Mouse (Mus musculus) Patski (cell line): ENCODE measurements around the gene Cyp2t4. TPM values are rescaled to one million over a fixed set of nuclear protein-coding genes. Genes with fewer than 3 reads are reported as not detected.
A peak's percentile ranks its signal among the peaks of the same experiment; 100 is the strongest.

Source experiments
- ATAC-seq: fragments of 100-300 bp; one replicate; pipeline ENCODE4 v1.8.0; 2021
- CTCF ChIA-PET: fragments of 350-600 bp; sonication (Branson Sonifier 250); formaldehyde crosslinking; loops from one replicate; lab custom pipeline; 2022; ENCODE audit warnings: inconsistent platforms; lab: Charles Lee
- POLR2A ChIA-PET: fragments of 350-600 bp; sonication (Branson Sonifier 250); formaldehyde crosslinking; loops from one replicate; lab custom pipeline; 2022; ENCODE audit warnings: antibody characterized with exemption, inconsistent platforms; lab: Charles Lee
- DNase-seq: peaks from one replicate; pipeline ENCODE4 v3.0.0-alpha.2; 2011; ENCODE audit warnings: low read depth, low spot score
- H3K27me3 ChIP-seq: fragments of 371-371 bp; one replicate; pipeline ENCODE4 v1.5.1; 2021
- CTCF ChIP-seq: fragments of 100-300 bp; IDR thresholded peaks from one replicate; pipeline ENCODE4 v1.5.1; 2021
- in situ Hi-C: fragments of 300-500 bp; cut with MboI; formaldehyde crosslinking; loops from 3 replicates; pipeline ENCODE4 v1.11.1; 2018; ENCODE audit warnings: low pct_unique_long_range_greater_than_20kb, mixed read lengths
- polyA plus RNA-seq: library from polyadenylated mRNA; unstranded; gene quantifications from one replicate; pipeline ENCODE4 v1.2.3, GENCODE M21; 2021

Cyp2t4 gene
- polyA plus RNA-seq, 1 experiment from 2014 or later, result 0.33 TPM

- ATAC-seq, result peak; percentile 67
- DNase-seq, result no peak
- POLR2A ChIA-PET, result interaction anchor here (0.7 to 0.8 kb wide), 2 partner anchors 20 to 29 kb away, joined by 3 read pairs; no protein-coding TSS in a partner anchor
- in situ Hi-C loops, result no loop called here
- H3K27me3 ChIP-seq, result no peaks in the 10 kb centered on the region
- CTCF ChIA-PET, result interaction anchor here (0.7 to 2.4 kb wide), 11 partner anchors 9 to 123 kb away, joined by 3 to 11 read pairs (median 3); partner anchors contain the start of genes Coq8b and Rab4b
- TF ChIP-seq CTCF, result no peak
These were observed 6.4 kb downstream of the Cyp2t4 start for GRCm38 (mm10) chr7:27159882-27160281.

DNA sequence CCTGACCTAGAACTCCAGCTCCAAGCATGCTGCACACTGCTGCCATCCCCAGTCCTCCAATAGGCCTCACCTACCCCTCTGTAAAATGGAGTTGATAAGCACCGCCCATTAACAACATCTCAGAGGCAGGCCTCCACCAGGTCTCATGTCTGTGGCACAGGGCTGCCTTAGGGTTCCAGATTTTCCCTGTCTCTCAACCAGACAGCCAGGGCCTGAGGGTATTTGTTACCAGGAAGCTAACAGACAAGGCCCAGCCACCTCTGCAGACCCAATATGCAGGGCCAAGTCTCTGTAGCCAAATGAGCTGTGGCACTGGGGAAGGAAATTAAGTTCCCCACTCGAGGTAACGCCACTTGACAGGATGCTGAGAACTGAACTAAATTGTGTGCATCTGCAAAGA lies 7.4 kb downstream of the Cyp2t4 start:
- ATAC-seq (no peak), DNase-seq (no peak)
- in situ Hi-C loops, result no loop called here
- ChIA-PET POLR2A (interaction anchor here (1.2 kb wide), 1 partner anchor 22 kb away, joined by 4 read pairs; no protein-coding TSS in a partner anchor), CTCF (interaction anchor here (1.0 to 2.4 kb wide), 7 partner anchors 13 to 111 kb away, joined by 3 to 11 read pairs (median 3); partner anchors contain the start of genes Coq8b and Rab4b)
- no peak for TF ChIP-seq CTCF
- H3K27me3 ChIP-seq, result no peaks in the 10 kb centered on the region

DNA sequence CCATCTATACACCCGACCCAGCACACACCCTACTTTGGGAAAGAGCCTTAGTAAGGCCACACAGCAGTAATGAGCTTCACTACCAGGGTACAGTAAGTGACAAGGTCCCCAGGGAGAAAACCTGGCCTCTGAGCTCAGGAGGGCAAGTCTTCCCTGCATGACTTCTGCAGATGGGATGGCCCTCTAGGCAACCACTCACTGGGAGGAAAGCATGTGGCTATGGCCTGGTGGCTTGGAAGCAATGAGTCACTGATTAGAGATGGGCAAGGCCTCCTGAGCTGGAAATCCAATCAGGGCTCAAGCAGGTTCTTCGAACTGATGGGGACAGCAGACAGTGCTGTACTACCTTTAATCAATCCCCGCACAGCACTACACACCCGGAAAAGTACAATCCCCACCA lies 8.2 kb downstream of the Cyp2t4 start:
- ATAC-seq (peak; percentile 66), DNase-seq (no peak)
- CTCF ChIA-PET, result interaction anchor here (1.2 to 2.4 kb wide), 2 partner anchors 17 to 29 kb away, joined by 3 to 11 read pairs; partner anchors contain the start of gene Rab4b
- no peak for TF ChIP-seq CTCF
- H3K27me3 ChIP-seq, result no peaks in the 10 kb centered on the region
- POLR2A ChIA-PET, result no interaction called here
- in situ Hi-C loops, result no loop called here

GRCm38 (mm10) chr7:27162780-27163449 lies 9.4 kb downstream of the Cyp2t4 start:
- ChIA-PET POLR2A (interaction anchor here (1.1 kb wide), 1 partner anchor 65 kb away, joined by 4 read pairs; the partner anchor contains the start of gene Itpkc), CTCF (interaction anchor here (0.6 to 1.2 kb wide), 5 partner anchors 10 to 30 kb away, joined by 3 read pairs; no protein-coding TSS in a partner anchor)
- in situ Hi-C loops, result no loop called here
- DNase-seq (no peak), ATAC-seq (no peak)
- TF ChIP-seq CTCF, result no peak
- H3K27me3 ChIP-seq, result no peaks in the 10 kb centered on the region

DNA sequence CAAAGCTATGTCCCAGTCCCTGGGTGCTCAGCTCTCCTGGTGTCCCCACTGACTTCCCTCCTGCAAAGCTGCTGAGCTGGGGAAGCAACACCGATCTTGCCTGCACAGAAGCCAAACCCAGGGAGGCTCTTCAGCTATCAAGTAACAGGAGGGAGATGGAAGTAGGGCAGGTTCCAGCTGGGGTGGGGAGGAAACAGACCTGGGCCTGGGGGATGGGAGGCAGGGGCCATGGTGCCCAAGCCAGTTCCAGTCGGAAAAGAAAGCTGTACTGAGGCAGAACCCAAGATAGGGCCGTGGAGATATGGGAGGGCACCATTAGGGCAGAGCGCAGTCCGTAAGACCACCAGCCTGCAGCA lies 9.9 kb downstream of the Cyp2t4 start:
- CTCF ChIA-PET, result interaction anchor here (0.8 to 1.0 kb wide), 2 partner anchors 9 to 16 kb away, joined by 3 read pairs; no protein-coding TSS in a partner anchor
- ATAC-seq (no peak), DNase-seq (no peak)
- TF ChIP-seq CTCF, result no peak
- POLR2A ChIA-PET, result interaction anchor here (1.1 kb wide), 1 partner anchor 65 kb away, joined by 4 read pairs; the partner anchor contains the start of gene Itpkc
- in situ Hi-C loops, result no loop called here
- no peaks in the 10 kb centered on the region for H3K27me3 ChIP-seq

DNA sequence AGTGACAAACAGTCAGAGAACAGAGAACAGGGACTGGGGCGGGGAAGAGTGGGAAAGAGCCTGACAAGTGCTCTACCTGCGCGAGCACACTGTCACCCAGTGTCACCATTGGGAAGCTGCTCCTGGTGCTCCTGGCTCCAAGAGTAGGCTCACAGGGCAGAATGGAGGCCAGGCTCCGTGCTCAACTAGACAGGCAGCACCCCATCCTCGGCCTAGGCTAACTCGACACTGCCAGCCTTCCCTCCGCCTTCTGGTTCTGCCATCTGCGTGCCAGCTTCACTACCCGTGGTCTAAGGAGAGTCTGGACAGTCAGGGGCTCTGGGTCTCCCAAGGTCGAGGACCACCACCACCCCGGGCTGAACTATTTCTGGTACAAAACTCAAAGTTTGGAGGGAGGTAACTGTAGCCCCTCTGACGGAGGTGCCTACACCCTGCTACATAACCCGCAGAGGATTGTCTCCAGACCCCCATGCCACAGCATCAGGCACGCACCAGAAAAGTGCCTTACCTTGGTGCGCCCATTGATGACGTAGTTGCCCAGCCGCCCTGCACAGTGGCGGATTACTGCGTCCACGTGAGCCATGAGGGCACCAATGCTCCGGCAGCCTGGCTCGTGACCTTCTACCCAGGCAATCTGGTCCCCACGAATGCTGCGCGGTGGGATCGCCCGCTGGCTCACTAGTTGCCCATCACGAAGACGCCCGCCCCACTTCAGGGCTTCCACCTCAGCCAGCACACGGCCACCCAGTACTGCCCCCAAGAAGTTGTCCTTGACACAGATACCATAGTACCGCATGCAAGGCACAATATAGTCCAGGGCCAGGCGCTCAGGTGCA lies 10.8 kb downstream of the Cyp2t4 start:
- no peaks in the 10 kb centered on the region for H3K27me3 ChIP-seq
- POLR2A ChIA-PET, result no interaction called here

DNA sequence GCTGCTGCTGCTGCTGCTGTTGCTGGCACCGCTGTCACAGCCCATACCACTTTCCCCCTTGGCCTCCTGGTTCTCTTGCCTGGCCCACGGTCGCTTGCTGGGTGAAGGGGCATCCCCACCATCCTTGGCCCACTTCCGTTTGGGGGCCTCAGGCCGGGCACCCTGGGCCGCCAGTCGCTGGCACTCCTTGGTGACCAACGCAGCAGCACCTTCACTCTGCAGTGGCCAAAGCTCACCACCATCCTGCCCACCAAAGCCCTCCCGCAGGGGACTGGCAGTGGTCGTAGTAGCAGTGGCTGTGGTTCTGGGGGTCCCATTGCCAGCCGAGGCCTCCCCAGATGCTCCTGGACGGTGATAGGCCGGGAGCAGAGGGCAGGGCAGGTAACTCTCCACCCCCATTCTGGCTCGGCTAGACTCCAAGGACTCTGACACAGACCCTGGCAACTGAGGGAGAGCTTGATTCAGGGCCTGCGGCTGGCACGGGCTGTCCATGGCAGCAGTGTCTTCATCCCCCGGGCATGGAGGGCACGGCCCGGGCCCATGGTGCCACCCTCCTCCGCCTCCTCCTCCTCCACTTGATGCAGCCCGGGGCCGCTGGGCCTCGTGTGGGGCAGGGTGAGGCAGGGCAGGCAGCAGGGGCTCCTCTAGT lies 11.6 kb downstream of the Cyp2t4 start:
- ATAC-seq (no peak), DNase-seq (no peak)
- ChIA-PET POLR2A (no interaction called here), CTCF (interaction anchor here (0.7 kb wide), 1 partner anchor 13 kb away, joined by 3 read pairs; no protein-coding TSS in a partner anchor)
- TF ChIP-seq CTCF, result no peak
- in situ Hi-C loops, result no loop called here
- no peaks in the 10 kb centered on the region for H3K27me3 ChIP-seq

More for the DNA sequence above, 10.8 kb downstream of the Cyp2t4 start:
- no peak for DNase-seq
- CTCF ChIA-PET, result no interaction called here
- no peak for ATAC-seq
- in situ Hi-C loops, result no loop called here
- no peak for TF ChIP-seq CTCF

GRCm38 (mm10) chr7:27165696-27166095 lies 12.2 kb downstream of the Cyp2t4 start:
- in situ Hi-C loops, result no loop called here
- DNase-seq (no peak), ATAC-seq (no peak)
- no peak for TF ChIP-seq CTCF
- CTCF ChIA-PET, result interaction anchor here (0.7 kb wide), 1 partner anchor 12 kb away, joined by 3 read pairs; no protein-coding TSS in a partner anchor
- POLR2A ChIA-PET, result no interaction called here
- no peaks in the 10 kb centered on the region for H3K27me3 ChIP-seq

- ChIA-PET CTCF (no interaction called here), POLR2A (interaction anchor here (1.3 to 1.7 kb wide), 2 partner anchors 13 to 59 kb away, joined by 5 to 6 read pairs; no protein-coding TSS in a partner anchor)
- no peaks in the 10 kb centered on the region for H3K27me3 ChIP-seq
- no peak for TF ChIP-seq CTCF
- in situ Hi-C loops, result no loop called here
- ATAC-seq, result peak; percentile 44
- no peak for DNase-seq
These were observed 12.7 kb downstream of the Cyp2t4 start for GRCm38 (mm10) chr7:27166229-27166613.
